Mouse (Mus musculus) intestine, embryonic 14.5 days (tissue): ENCODE data around the gene Zdhhc25. TPM values are rescaled to one million over a fixed set of nuclear protein-coding genes. Genes with fewer than 3 reads are reported as not detected.

Source experiments
- polyA plus RNA-seq: library from polyadenylated mRNA; unstranded; fragments of >200 nt; fragmentation: Nextera tagmentation; extraction: Ambion mirVana; gene quantifications from 2 replicates; pipeline ENCODE4 v1.2.1, GENCODE M21; 2014

The Zdhhc25 gene
- polyA plus RNA-seq, 1 experiment from 2014 or later: not detected

Other genes with a start within 250 kb of the Zdhhc25 start
- gene Brd1, start 133.9 kb downstream of the Zdhhc25 start, polyA plus RNA-seq: 23.6 and 24.2 TPM in 2 replicates
- 19.5 and 22.2 TPM in 2 replicates for gene Zbed4, start 151.4 kb downstream of the Zdhhc25 start, polyA plus RNA-seq
- 11.8 and 13.6 TPM in 2 replicates for gene Alg12, start 219.0 kb downstream of the Zdhhc25 start, polyA plus RNA-seq
- gene Creld2, start 219.3 kb downstream of the Zdhhc25 start, polyA plus RNA-seq: 79.9 and 95.1 TPM in 2 replicates